Mouse (Mus musculus) lung, postnatal 0 days (tissue): Measurements from ENCODE around the gene Dusp22.

Source experiments
- CTCF ChIP-seq: IDR thresholded peaks from 2 replicates; pipeline ENCODE4 v1.5.1; 2016; ENCODE audit warnings: antibody characterized with exemption, mild to moderate bottlenecking
- EP300 ChIP-seq: IDR thresholded peaks from 2 replicates; pipeline ENCODE4 v1.6.1; 2016; ENCODE audit warnings: antibody characterized with exemption, mild to moderate bottlenecking, control low read depth

DNA sequence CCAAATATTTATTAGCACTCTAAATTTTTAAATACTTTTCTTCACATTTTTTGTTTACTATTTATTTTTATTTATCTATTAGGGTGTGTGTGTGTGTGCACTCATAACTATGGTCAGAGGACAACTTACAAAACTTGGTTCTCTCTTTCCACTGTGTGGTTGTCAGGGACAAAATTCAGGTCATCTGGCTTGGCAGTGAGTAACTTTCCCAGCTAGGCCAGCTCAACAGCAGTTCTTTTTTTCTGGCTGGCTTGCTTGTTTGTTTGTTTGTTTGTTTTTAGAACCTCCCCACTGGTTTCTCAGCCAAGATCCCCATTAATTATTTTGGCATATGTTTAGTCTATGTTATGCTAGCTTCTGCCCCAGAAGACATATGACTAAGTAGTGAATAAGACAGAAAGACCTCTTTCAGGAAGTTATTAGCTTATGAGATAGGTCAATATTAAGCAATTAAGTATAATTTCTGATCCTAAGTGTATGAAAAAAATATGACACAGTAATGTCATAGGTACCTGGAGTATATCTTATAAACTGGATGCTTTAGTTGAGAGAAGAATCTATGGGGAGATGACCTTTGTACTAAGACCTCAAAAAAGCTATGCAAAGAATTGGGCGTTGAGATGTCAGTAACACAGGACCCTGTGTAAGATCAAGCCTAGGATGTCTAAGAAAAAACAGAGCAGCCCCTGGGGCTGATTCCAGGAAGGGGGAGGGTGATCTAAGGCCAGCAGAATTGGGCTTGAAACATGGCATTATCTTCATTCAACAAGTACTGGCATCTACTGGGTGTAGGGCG, 1.4 kb upstream of the Dusp22 start:
- TF ChIP-seq CTCF (no peak), EP300 (no peak)
